Mouse (Mus musculus) heart, adult 2 months (tissue): ENCODE data around the gene A030003K21Rik.

ENCODE experiments used
- CTCF ChIP-seq: fragments of 200-600 bp; IDR thresholded peaks from 2 replicates; pipeline ENCODE4 v1.8.1; 2022; ENCODE audit warnings: antibody characterized with exemption, mild to moderate bottlenecking, moderate library complexity
- EP300 ChIP-seq: fragments of 200-500 bp; IDR thresholded peaks from 2 replicates; pipeline ENCODE4 v1.6.1; 2011; ENCODE audit warnings: low read depth, low read length, control low read depth; ENCODE audit not compliant: insufficient read depth
- POLR2A ChIP-seq: fragments of 200-500 bp; IDR thresholded peaks from 2 replicates; pipeline ENCODE4 v1.6.1; 2011; ENCODE audit warnings: mild to moderate bottlenecking, low read depth, low read length, control low read depth; ENCODE audit not compliant: insufficient read depth

DNA sequence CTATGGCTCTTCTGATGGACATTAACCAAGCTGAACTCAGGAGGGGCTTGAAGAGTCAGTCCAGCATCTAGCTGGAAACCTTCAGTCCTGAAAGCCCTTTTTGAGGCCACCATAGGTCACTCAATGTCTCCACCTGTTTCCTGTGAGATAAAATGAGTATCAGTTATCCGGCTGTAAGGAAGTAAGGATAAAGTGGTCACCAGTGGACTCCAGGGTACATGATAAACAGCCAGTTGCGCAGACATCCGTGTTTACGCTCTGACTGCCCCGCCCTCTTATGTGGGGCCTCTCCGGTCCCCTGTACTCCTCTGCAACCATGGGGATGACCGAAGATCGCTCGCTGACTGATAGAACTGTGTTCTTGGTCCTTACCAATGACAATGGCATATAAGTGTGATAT is 31.2 kb upstream of the A030003K21Rik start:
- no peak for TF ChIP-seq EP300
- TF ChIP-seq CTCF = no peak
- no peak for TF ChIP-seq POLR2A
